Mouse (Mus musculus) frontal cortex, postnatal 36 days (tissue): ENCODE results near the gene Eif4a1.
A peak's percentile ranks its signal among the peaks of the same experiment; 100 is the strongest.
"Not testable (repeated sequence)": the region's sequence is repeated elsewhere in the genome, so short reads cannot be mapped to it uniquely, and the experiment has no call there.

Source experiments
- DNase-seq, 2 experiments: peaks; one replicate each; pipeline ENCODE4 v3.0.0; 2022; ENCODE audit warnings: low spot score in 2 of 2

The Eif4a1 gene

DNA sequence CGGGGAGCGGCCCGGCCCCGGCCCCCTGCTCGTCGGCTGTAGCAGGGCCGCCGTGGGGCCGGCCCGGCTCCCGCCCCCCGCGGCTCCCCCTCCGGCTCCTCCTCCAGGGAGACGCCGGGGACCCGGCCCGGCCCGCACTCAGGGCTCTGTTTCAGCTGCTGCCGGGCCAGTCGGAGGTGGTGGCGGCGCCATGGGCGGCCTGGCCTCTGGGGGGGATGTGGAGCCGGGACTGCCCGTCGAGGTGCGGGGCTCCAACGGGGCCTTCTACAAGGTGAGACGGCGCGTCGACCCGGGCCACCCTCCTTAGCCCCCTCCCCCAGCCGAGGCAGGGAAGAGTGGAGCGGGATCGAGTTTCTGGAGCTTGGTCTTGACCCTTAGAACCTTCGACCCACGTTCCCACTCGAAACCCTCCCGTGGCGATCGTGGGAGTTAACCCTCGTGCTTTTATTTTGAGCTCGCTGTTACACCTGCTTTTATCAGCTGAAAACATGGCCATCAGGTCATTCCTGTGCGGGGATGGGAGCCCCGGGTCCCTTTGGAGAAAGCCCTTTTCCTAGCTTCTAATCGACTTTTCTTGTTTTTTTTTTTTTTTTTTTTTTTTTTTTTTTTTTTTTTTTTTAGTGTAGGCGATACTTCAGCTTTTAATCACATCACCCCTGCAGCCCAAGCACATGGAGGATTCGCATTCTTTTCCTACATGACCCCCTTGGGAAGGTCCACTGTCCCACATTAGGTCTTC lies 38.9 kb downstream of the Eif4a1 start:
- no peak for DNase-seq

DNA sequence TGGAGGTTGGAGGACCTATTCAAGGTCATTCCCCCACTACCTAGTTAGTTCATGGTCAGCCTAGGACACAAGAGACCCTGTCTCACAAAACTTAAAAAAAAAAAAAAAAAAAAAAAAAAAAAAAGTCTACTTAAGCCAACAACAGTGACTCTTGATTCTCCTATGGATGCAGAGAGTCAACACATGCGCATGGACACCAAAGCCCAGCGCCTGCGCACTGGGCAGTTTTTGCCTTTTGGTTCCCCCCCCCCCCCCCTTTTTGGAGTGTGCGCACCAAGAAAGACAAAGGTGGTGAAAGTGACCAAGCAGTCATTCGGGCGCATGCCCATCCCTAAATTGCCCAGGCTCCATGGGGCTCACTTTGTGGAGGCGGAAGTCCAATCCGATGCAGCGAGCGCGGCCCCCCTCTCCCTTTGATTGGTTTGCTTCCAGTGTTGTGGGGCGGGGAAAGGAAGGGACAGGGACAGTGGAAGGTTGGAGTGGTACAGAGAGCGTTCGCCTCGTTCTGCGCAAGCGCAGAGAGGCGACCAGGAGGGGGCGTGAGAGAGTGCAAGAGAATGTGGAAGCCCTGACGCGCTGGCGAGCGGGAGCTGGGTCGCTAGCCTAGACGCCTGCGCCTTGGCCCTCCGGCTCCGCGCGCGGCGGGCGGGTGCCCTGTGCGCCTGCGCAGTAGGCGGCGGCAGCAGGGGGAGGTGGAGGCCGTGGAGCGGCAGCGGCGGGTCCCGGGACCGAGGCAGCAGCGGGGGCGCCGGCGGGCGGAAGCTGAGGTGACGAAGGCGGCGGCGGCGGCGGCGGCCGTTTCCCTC lies 39.7 kb downstream of the Eif4a1 start, which contains the start of gene Fxr2:
Gene Fxr2 (plus strand): TSS at position 707 of the 806 bp plus-strand sequence.
- DNase-seq, result peak; percentile 100

DNA sequence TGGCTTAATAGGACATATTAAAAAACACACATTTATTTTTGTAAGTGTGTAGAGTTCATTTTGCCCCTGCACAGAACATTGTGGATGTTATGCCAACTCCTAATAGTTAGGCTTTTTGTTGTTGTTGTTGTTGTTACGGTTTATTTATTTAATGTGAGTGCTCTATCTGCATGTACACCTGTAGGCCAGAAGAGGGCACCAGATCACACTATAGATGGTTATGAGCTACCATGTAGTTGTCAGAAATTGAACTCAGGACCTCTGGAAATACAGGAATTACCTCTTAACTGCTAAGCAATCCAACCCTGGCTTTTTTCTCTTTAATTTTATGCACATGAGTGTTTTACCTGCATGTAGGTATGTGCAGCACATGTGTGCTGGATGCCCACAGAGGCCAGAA lies 42.4 kb downstream of the Eif4a1 start:
- no peak for DNase-seq

DNA sequence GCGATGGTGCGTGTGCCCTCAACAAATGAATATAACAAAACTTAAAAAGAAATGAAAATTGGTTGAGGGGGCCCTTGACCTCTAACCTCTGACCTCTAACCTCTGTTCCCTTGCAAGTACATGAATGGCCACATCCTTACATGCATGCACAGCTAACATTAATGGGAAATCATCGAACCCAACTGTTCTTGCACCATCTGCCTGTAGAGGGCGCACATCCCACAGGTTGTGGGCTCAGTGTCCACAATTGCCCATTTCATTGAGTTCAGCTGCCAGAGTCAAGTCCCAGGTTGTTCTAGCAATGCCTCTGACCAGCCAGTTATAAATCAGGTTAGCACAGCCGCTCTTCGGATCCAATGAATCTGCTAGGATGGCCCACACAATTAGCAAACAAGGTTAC lies 43.9 kb downstream of the Eif4a1 start:
- DNase-seq, result peak; percentile 63 to 83

DNA sequence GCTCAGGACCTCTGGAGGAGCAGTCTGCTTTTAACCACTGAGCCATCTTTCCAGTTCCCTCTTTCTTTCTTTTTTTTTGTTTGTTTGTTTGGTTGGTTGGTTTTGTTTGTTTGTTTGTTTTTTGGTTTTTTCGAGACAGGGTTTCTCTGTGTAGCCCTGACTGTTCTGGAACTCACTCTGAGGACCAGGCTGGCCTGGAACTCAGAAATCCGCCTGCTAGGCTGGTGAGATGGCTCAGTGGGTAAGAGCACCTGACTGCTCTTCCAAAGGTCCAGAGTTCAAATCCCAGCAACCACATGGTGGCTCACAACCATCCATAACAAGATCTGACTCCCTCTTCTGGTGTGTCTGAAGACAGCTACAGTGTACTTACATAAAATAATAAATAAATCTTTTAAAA lies 47.9 kb downstream of the Eif4a1 start:
- not testable (repeated sequence) for DNase-seq

DNA sequence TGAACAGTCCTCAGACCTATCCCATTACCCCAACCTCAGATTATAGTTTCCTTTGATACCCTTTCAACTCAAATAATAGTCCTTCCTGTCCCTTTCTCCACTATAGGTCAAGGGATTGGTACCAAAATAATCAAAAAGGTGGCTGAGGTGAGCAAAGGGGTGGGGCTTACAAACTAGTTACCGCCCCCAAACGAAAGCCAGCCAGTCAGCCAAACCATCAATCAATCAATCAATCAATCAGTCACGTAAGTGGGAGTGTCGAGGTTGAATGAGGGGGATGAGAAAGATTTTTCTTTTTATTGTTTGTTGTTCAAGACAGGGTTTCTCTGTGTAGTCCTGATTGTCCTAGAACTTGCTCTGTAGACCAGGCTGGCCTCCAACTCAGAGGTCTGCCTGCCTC lies 49.2 kb downstream of the Eif4a1 start:
- no peak for DNase-seq

DNA sequence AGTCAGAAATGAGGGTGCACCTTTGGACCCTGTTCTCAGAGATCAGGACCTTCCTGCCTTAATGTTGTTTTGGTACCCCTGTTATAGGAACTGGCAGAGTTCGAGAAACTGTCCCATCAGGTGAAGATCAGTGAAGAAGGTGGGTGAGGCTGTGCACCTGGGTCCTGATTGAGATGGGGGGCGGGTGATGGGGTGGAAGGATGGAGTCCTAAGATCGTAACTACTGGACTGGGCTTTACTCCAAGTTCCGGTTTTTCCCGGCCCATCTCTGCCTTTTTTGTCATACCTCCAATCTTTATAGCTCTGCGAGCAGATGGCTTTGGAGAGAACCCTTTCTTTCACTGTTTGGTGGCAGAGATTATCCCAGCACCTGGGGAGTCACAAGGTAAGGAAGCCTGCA lies 49.8 kb downstream of the Eif4a1 start:
- DNase-seq, result no peak

DNA sequence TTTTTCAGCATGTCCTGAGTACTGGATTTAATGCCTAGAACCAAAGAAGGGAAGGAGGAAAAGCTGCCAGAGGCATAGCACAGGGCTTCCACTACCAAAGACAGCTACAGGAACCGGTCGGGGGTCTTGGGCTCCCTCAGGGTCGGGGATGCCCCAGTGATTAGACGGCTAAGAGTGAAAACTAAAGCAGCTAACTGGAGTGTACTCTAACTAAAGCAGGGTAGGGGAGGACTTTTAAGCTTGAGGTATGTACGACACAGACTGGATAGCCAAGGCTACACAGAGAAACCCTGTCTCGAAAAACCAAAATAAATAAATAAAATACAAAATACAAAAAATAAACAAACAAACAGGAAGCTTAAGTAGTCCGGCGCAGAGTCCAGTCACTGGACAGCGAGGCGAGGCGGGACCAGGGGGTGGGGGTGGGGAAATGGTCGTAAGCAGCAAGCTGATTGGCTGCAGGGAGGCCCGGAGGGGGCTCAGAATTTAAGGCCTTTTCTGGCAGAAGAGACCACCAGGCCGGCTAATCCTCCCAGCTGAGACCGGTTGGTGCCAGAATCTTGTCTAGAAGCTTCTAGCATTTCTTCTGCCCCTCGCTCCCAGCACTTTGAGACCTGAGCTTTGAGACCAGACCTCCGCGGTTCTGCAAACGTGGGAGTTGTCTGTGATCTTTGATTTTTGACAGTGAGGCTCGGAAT lies 50.5 kb downstream of the Eif4a1 start, which contains the start of gene Sat2:
Gene Sat2 (plus strand): TSS at position 454 of the 698 bp plus-strand sequence.
- peak; percentile 37 to 42 for DNase-seq

DNA sequence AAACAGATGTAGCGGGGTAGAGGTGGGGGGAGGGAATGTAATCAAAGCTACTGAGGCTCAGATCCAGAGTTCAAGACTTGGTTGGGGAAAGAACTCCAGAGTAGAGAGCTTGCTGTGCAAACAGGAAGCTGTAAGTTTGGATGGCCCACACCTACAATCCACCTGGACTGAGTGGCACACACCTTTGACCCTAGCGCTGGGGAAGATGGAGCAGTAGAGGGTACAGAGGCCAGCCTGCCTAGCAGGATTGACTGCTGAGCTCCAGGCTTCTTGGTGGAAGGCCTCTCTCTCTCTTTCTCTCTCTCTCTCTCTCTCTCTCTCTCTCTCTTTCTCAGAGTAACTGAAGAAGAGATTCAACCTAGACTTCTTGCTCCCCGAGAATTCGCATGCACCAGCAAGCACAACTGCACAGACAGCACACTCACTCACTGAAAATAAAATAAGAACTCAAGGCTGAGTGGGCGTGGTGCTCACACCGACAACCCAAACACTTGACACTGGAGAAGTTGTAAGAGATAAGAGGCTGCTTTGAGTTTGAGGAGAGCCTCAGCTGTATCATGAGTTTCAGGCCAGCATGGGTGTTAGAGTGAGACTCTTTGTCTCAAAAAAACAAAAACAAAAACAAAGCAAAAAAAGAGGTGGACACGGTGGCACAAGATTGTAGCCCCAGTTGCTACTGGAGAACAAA lies 51.7 kb downstream of the Eif4a1 start:
- DNase-seq, result no peak

DNA sequence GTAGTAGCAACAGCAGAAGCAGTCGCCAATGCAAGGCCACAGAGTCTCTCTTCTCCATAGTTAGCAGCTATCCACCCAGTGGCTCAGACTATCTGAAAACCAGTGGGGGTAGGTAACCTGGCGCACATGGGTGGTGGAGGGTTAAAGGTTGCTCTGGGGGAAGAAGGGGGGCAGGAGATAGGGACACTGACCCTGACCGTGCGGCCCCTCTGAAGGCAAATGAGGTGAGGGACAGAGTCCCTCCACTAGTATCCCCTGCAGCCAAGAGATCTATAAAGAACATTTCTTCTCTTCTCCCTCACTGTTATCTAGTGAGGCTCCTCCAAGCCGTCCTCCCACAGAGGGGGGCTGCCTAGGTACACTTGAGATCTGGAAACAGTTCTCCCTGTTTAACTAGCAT lies 54.4 kb downstream of the Eif4a1 start, which contains the start of gene Shbg:
Gene Shbg (minus strand): TSS at position 101 of the 400 bp plus-strand sequence.
- DNase-seq, result no peak
